Mouse (Mus musculus): ENCODE results near the gene Trim72. TPM values are rescaled to one million over a fixed set of nuclear protein-coding genes. Genes with fewer than 3 reads are reported as not detected.

Trim72 gene
- 0.19 and 0.77 TPM in 2 replicates for total RNA-seq (2014; rRNA removed)
- polyA plus RNA-seq (2015; fragmentation: Nextera tagmentation; extraction: Ambion mirVana) = not detected in 2 replicates

DNA sequence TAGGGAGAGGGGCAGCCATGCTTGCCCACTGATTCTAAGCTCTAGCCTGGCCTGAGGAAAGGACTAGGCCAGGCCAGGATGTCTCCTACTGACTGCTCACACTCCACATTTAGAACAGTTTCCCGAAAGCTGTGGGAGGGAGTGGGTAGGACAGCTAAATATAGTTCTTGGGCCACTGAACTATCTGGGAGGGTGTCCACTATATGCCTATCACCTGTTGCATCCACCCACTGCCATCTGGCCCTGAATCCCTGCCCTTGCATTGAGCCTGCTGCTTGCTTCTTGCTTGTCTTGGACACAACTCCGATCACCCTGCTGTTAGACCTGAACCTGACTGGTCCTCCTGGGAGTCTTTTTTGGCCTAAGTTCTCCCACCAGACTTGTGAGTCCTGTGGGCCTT is at the start of gene Trim72:
Gene Trim72, plus strand, starts transcription at position 262 of the 400 bp plus-strand sequence.
- H3K27ac ChIP-seq (ENCODE audit: low read depth, low read length) = no peak within 1 kb of the TSS
- no peaks in the 10 kb centered on the region for H3K4me1 ChIP-seq (ENCODE audit: insufficient read depth, low read length)
- H3K36me3 ChIP-seq (ENCODE audit: insufficient read depth, low read length) = no peaks in the 10 kb centered on the region
- no peak for DNase-seq (ENCODE audit: low spot score)
- TF ChIP-seq CTCF (IDR thresholded peaks at IDR 0.05) = no peak
- ATAC-seq (ENCODE audit: low FRiP score) = no peak
- WGBS = 89% methylated on average over 2 of the region's 2 CpGs
- H3K27me3 ChIP-seq (ENCODE audit: insufficient read depth, low read length) = no peaks in the 10 kb centered on the region
- no peak within 1 kb of the TSS for H3K4me2 ChIP-seq (ENCODE audit: low read depth, low read length, poor library complexity, severe bottlenecking)
- no peaks in the 10 kb centered on the region for H3K9me3 ChIP-seq (ENCODE audit: low read length)
- no peak within 1 kb of the TSS for H3K9ac ChIP-seq (replicated peaks; ENCODE audit: low read length, poor library complexity, severe bottlenecking)
- no peak within 1 kb of the TSS for H3K4me3 ChIP-seq (ENCODE audit: low read depth, low read length)

DNA sequence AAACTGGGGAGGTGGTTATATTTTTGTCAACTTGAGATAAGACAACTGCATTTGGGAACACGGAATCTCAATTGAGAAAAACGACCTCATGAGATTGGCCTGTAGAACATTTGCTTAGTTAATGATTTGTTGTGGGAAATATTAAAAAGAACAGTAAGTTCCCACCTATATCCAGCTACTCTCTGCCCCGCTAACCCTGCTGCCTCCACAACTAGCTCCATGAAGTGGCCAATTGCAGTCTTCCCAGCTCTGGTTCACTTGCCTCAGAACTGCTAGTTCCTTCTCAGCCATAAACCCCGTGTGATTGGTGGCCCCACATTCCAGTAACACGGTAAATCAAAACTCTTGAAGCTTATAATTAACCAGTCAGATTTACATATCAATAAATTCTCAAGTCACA is 44.4 kb upstream of the Trim72 start:
- H3K4me3 ChIP-seq (ENCODE audit: low read depth, low read length) = no peak overlapping the region

DNA sequence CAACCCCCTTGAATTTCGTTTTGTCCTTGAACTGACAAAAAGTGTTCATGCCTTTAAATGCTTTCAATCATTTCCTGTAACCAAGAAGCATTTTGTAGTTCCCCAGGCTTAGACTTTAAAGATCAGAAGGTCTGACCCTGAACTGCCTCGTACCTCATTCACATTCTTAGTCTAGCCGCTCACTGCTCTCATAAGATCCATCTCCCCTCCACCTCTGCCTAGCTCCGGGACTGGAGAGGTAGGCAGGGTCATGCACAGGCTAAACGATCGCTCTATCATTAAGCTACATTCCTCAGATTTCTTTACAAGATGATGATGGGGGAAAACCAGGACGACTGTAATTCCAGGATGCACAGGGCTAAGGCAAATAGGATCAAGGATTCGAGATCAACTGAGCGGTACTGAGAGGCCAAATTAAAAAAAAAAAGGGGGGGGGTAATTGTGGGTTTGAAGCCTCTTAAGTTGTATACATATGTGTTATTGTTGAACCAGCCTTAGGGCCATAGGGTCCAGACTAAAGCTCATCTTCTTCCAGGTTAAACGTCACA is 37.3 kb upstream of the Trim72 start:
- TF ChIP-seq CTCF (IDR thresholded peaks at IDR 0.05) = no peak
- Histone ChIP-seq H3K9ac (replicated peaks; ENCODE audit: low read length, poor library complexity, severe bottlenecking) (peak overlapping the region; percentile 93), H3K27ac (ENCODE audit: low read depth, low read length) (peak overlapping the region; percentile 97), H3K4me1 (ENCODE audit: insufficient read depth, low read length) (no peaks in the 10 kb centered on the region), H3K4me2 (ENCODE audit: low read depth, low read length, poor library complexity, severe bottlenecking) (peak overlapping the region; percentile 50), H3K36me3 (ENCODE audit: insufficient read depth, low read length) (peaks cover 7% of the 10 kb centered on the region; the same call in 1 of the 2 replicates), H3K27me3 (ENCODE audit: insufficient read depth, low read length) (no peaks in the 10 kb centered on the region), H3K9me3 (ENCODE audit: low read length) (no peaks in the 10 kb centered on the region), H3K4me3 (ENCODE audit: low read depth, low read length) (peak overlapping the region; percentile 59)
- no peak for DNase-seq (ENCODE audit: low spot score)
- WGBS = 10% methylated on average over 10 of the region's 10 CpGs
- no peak; the same call in 1 of the 2 replicates for ATAC-seq (ENCODE audit: low FRiP score)

More for the DNA sequence above, 44.4 kb upstream of the Trim72 start:
- no peak overlapping the region for H3K9ac ChIP-seq (replicated peaks; ENCODE audit: low read length, poor library complexity, severe bottlenecking)
- TF ChIP-seq CTCF (IDR thresholded peaks at IDR 0.05) = no peak
- no peak overlapping the region for H3K27ac ChIP-seq (ENCODE audit: low read depth, low read length)
- H3K36me3 ChIP-seq (ENCODE audit: insufficient read depth, low read length) = no peaks in the 10 kb centered on the region
- ATAC-seq (ENCODE audit: low FRiP score) = no peak
- 74% methylated on average over 5 of the region's 5 CpGs for WGBS
- no peak overlapping the region for H3K4me2 ChIP-seq (ENCODE audit: low read depth, low read length, poor library complexity, severe bottlenecking)
- H3K9me3 ChIP-seq (ENCODE audit: low read length) = no peaks in the 10 kb centered on the region
- DNase-seq (ENCODE audit: low spot score) = no peak
- H3K27me3 ChIP-seq (ENCODE audit: insufficient read depth, low read length) = no peaks in the 10 kb centered on the region
- no peaks in the 10 kb centered on the region for H3K4me1 ChIP-seq (ENCODE audit: insufficient read depth, low read length)

DNA sequence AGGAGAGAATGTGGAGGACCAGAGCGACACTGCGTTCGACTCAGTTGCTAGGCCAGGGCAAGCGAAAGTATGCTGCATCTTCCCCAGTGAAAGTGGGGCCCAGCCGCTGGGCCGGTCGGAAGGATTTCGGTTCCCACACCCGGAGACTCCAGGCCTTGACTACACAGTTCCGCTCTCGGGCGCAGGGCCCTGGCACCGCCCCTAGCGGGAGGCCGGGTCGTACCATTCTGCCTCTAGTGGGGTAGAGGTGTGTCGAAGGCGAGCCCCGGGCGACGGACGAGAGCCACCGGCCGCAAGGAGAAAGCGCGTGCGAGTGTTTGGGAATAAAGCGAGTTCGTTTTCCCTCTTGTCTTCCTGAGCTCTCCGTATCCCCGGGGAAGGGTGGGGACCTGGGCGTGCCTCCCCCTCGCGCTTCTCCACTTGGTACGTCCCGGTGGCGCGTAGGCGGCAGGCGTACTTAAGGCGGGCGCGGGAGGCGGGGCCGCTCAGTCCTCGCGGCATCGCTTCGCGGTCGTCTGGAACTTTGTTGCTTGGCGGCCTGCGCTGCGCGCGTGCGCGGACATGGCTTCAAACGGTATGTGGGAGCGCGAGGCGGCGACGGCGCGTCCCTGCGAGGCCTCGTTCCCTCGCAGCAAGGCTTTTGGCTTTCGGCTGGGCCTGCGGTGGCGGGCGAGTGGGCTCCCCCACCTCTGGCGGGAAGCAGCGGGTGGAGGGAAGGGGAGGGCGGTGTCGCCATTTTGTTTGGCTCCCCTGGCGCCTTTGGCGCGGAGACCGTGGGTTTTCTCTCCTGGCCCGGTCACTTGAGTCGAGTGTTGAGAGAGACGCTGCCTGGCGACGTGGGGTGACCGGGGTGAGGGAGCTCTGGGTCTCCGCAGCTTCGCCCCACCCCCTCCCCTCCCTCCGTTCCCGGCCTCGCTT is 36.5 kb upstream of the Trim72 start, which contains the start of gene Fus:
Gene Fus, plus strand, starts transcription at position 454 of the 918 bp plus-strand sequence.
- Histone ChIP-seq H3K4me1 (ENCODE audit: insufficient read depth, low read length) (no peaks in the 10 kb centered on the region), H3K27ac (ENCODE audit: low read depth, low read length) (peak within 1 kb of the TSS; percentile 97), H3K4me3 (ENCODE audit: low read depth, low read length) (peak within 1 kb of the TSS; percentile 59), H3K9me3 (ENCODE audit: low read length) (no peaks in the 10 kb centered on the region), H3K36me3 (ENCODE audit: insufficient read depth, low read length) (peaks cover 13% of the 10 kb centered on the region), H3K9ac (replicated peaks; ENCODE audit: low read length, poor library complexity, severe bottlenecking) (peak within 1 kb of the TSS; percentile 93), H3K27me3 (ENCODE audit: insufficient read depth, low read length) (no peaks in the 10 kb centered on the region), H3K4me2 (ENCODE audit: low read depth, low read length, poor library complexity, severe bottlenecking) (peak within 1 kb of the TSS; percentile 75)
- peak; percentile 45 for TF ChIP-seq CTCF (IDR thresholded peaks at IDR 0.05)
- under 1% methylated on average over 85 of the region's 92 CpGs for WGBS
- DNase-seq (ENCODE audit: low spot score) (peak; percentile 96), ATAC-seq (ENCODE audit: low FRiP score) (peak; percentile 96)

DNA sequence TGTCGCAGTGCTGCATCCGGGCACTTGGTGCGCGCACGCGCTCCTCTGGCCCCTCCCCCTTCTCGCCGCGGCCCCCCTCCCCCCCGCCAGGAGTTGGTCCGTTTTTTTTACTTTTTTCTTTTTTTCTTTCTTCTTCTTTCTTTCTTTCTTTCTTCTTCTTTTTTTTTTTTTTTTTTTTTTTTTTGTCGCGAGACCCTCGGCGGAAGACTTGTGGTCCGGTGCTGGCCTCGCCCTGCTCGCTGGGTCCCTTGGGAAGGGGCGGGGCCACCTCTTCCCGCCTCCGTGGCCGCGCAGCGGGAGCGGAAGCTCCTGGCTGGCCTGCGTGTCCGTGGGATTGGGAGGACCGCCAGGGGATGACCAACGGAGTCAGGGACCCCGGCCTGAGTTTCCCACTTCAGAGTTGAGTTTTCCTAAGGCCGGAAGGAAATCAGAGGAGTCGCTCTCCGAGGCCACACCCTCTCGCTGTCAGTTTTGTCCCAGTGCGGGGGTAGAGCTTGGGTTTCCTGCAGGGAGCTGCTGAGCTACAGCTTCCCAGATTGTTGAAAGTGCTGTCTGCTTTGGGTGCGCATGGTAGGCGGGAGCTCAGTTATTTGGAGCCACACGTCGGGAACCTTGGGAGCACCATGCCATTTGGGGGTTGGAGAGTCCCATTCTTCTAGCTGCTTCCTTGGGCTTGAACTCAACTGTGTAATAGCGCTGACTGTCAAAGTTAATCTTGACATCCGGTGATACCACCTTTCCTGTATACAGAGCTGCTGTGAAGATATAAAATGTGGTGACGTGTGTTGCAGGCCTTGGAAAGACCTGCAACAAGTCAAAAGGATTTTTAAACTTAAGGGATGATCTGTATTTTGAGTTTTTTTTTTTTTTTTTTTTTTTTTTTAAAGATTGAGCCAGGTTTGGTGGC is 35.6 kb upstream of the Trim72 start:
- Histone ChIP-seq H3K9ac (replicated peaks; ENCODE audit: low read length, poor library complexity, severe bottlenecking) (peak overlapping the region; percentile 93), H3K9me3 (ENCODE audit: low read length) (no peaks in the 10 kb centered on the region), H3K36me3 (ENCODE audit: insufficient read depth, low read length) (peaks cover 23% of the 10 kb centered on the region), H3K4me3 (ENCODE audit: low read depth, low read length) (peak overlapping the region; percentile 59), H3K4me2 (ENCODE audit: low read depth, low read length, poor library complexity, severe bottlenecking) (peak overlapping the region; percentile 75), H3K27me3 (ENCODE audit: insufficient read depth, low read length) (no peaks in the 10 kb centered on the region), H3K27ac (ENCODE audit: low read depth, low read length) (peak overlapping the region; percentile 97), H3K4me1 (ENCODE audit: insufficient read depth, low read length) (no peaks in the 10 kb centered on the region)
- 1% methylated on average over 37 of the region's 42 CpGs for WGBS
- peak; percentile 74 for DNase-seq (ENCODE audit: low spot score)
- no peak for TF ChIP-seq CTCF (IDR thresholded peaks at IDR 0.05)
- no peak for ATAC-seq (ENCODE audit: low FRiP score)
